Mouse (Mus musculus): Measurements from ENCODE around the gene Lcn4. TPM values are rescaled to one million over a fixed set of nuclear protein-coding genes. Genes with fewer than 3 reads are reported as not detected.

Gene Lcn4
- polyA plus RNA-seq, 1 experiment from 2014 or later = not detected

DNA sequence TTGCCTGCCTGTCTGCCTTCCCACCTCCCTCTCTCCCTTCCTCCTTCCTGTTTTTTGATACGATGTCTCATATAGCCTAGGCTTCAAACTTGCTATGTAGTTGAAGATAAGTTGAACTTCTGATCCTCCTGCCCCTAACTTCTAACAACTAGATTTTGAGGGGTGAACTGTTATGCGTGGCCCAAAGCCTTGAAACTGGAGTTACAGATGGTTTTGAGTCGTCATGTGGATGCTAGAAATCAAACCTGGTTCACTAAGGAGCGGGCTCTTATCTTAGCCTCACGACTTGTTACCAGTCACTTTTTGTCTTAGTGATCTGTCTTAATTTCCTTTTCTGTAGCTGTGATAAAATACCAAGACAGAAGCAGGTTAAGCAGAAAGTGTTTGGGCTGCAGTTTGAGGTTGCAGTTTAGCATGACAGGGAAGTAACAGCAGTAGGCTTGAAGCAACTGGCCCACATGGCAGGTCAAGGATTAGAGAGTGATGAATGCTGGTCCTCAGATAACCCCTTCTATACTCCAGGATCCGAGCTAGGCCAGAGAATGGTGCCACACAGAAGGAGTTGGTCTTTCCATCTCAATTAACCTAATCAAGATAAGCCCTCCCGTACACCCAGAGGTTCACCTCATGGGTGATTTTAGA is 30.0 kb downstream of the Lcn4 start:
- ATAC-seq (ENCODE audit: low FRiP score, low read depth) = no peak
- Histone ChIP-seq H3K4me2 (replicated peaks) (no peak overlapping the region; the same call in 1 of the 2 replicates), H3K9me3 (no peaks in the 10 kb centered on the region), H3K27ac (peak overlapping the region; percentile 81; the same call in 1 of the 2 replicates), H3K36me3 (peaks cover 27% of the 10 kb centered on the region), H3K4me3 (no peak overlapping the region), H3K27me3 (no peaks in the 10 kb centered on the region), H3K9ac (peak overlapping the region; percentile 97; the same call in 1 of the 2 replicates), H3K4me1 (peaks cover 31% of the 10 kb centered on the region)
- 73% methylated on average over 7 of the region's 7 CpGs for WGBS

DNA sequence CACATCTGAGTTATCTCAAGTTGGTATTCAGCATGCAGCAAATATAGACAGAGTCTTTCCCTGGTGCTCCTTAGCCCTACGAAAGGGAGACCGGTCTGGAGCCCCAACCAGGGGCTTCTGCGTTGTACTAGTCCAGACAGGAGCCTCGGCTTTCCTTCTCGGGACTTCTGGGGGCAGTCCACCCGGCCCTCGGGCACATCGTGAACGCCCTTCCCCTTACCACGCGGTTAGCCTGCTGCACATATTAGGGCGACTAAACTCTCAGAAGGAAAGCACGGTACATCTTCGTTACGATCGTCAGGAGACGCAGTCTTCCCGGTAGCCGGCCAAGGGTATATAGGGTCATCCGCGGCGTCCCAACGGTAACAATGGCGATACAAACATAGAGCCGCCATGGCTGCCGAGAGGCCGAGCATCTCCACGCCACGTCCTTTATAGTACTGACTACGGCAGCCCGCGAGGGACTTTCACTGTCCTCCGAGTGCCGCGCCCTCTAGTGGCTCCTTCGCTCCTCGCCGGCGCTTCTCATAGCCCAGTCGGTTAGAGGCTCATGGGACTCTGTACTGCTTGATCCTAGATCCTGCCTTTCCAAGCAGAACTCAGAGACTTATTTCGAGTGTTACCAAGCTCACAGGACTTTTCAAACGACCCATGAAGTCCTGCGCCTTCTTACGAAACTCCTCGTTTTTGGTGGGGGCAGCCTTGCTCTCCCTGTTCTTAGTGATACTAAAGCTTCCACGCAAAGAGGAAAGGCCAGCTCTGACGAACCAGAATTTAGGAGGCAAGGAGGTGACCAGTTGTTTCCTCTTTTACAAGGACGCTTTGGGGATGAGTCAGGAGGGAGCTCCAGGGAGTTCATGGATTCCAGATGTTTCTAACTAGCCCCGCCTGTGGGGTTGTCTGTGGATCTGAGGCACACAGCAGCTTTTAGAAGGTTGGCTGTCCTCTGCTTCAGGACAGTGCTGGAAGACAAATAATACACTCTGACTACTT is 30.9 kb downstream of the Lcn4 start:
- WGBS = 3% methylated on average over 49 of the region's 49 CpGs
- H3K36me3 ChIP-seq = peaks cover 37% of the 10 kb centered on the region
- no peaks in the 10 kb centered on the region for H3K27me3 ChIP-seq
- H3K9ac ChIP-seq = peak overlapping the region; percentile 97
- no peaks in the 10 kb centered on the region for H3K9me3 ChIP-seq
- peak overlapping the region; percentile 82 for H3K4me3 ChIP-seq
- H3K27ac ChIP-seq = peak overlapping the region; percentile 81
- peaks cover 33% of the 10 kb centered on the region for H3K4me1 ChIP-seq
- peak overlapping the region; percentile 86 for H3K4me2 ChIP-seq (replicated peaks)
- peak; percentile 85 for ATAC-seq (ENCODE audit: low FRiP score, low read depth)

DNA sequence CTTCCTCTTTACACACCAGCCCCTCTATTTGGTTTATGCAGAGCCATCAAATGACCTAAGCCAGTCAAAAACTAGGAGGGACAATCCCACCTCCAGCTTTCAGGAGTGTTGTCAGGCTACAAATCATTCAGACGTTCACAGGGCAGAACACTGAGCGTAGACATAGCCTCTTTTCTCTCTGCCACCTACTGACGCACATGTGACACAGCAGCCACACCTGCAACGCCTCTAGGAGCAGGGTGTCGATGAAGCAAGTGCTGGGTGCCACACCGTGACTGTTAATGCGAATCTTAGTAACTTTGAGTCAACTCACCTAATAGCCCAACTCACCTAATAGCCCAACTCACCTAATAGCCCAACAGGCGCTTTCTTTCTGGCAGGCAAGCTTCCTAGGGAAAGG is 32.0 kb downstream of the Lcn4 start:
- Histone ChIP-seq H3K27ac (0 out of 2 replicates have a peak overlapping the region, but pooled peaks have one; percentile 11), H3K4me1 (peaks cover 33% of the 10 kb centered on the region), H3K4me3 (peak overlapping the region; percentile 82), H3K27me3 (no peaks in the 10 kb centered on the region), H3K9me3 (no peaks in the 10 kb centered on the region), H3K36me3 (peaks cover 48% of the 10 kb centered on the region), H3K9ac (peak overlapping the region; percentile 97), H3K4me2 (replicated peaks) (peak overlapping the region; percentile 86)
- no peak for ATAC-seq (ENCODE audit: low FRiP score, low read depth)
- WGBS = 5% methylated on average over 8 of the region's 8 CpGs

DNA sequence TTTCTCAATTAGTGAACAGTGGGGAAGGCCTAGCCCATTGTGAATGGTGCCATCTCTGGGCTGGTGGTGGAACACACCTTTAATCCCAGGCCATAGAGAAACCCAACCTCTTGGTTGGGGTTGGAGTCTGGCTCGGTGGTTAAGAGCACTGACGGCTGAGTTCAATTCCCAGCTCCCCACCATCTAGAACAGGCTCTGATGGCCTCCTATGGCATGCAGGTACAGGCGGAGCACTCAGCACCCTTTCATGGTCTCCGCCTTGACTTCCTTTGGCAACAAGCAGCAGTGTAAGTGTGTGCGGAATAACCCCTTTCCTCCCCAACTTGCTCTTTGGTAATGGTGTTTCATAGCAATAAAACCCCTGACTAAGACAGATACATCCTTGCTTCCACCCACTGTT is 32.5 kb downstream of the Lcn4 start:
- Histone ChIP-seq H3K4me3 (peak overlapping the region; percentile 82), H3K27me3 (no peaks in the 10 kb centered on the region), H3K36me3 (peaks cover 51% of the 10 kb centered on the region), H3K4me1 (peaks cover 33% of the 10 kb centered on the region), H3K4me2 (replicated peaks) (peak overlapping the region; percentile 86), H3K9ac (peak overlapping the region; percentile 97), H3K27ac (no peak overlapping the region; the same call in 1 of the 2 replicates), H3K9me3 (no peaks in the 10 kb centered on the region)
- ATAC-seq (ENCODE audit: low FRiP score, low read depth) = no peak
- WGBS = 65% methylated on average over 5 of the region's 5 CpGs

DNA sequence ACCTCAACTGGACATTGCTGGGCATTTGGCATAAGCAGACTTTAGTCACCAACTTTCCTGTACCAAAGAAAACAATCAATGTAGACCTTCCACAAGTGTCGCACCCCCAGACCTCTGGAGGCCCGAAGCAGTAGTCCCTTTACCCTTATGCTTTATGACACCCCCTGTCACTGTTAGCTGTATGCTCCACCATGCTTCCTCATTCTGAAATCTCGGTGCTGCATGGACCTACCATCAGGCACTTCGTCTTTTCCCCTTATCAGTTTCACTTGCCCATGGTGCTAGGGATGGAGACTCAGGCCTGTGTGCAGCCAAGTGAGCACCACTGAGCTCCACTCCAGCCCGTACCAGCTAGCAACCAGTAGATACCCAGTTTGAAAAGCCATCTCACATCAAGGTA is 33.0 kb downstream of the Lcn4 start:
- Histone ChIP-seq H3K4me3 (peak overlapping the region; percentile 82), H3K9me3 (no peaks in the 10 kb centered on the region), H3K9ac (peak overlapping the region; percentile 97; the same call in 1 of the 2 replicates), H3K27ac (no peak overlapping the region; the same call in 1 of the 2 replicates), H3K27me3 (no peaks in the 10 kb centered on the region), H3K4me2 (replicated peaks) (peak overlapping the region; percentile 86), H3K36me3 (peaks cover 56% of the 10 kb centered on the region), H3K4me1 (peaks cover 35% of the 10 kb centered on the region)
- ATAC-seq (ENCODE audit: low FRiP score, low read depth) = no peak
- WGBS = 88% methylated on average over 5 of the region's 5 CpGs

DNA sequence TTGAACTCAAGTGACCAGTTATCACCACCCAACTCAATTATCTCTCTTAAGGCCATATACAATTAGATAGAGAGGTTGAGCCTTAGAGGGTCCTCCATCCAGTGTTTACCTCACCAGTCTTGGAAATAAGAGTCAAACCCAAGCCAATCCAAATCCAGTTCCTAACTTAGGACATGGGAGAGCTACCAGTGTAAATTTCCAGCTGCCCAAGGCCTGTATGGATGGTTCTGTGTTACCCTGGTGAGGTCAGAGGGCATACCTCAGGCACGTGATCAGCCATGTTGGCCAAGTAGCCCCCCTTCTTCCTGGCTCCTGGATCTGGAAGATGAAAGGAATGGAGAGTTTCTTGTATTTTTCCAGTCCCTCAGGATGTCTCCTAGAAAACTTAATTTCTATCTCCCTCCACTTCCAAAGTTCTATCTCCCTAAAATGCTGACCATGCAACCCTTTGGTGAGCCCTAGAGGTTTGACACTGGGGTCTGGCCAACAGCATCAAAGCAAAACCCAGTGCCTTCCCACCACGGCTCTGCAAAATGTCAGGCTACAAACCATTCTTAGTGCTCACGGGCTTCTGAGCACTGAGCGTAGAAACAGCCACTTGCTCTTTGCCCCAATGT is 33.7 kb downstream of the Lcn4 start:
- Histone ChIP-seq H3K4me2 (replicated peaks) (peak overlapping the region; percentile 86), H3K9me3 (no peaks in the 10 kb centered on the region), H3K9ac (0 out of 2 replicates have a peak overlapping the region, but pooled peaks have one; percentile 97), H3K27ac (no peak overlapping the region), H3K36me3 (peaks cover 62% of the 10 kb centered on the region), H3K4me3 (peak overlapping the region; percentile 82; the same call in 1 of the 2 replicates), H3K27me3 (no peaks in the 10 kb centered on the region), H3K4me1 (peaks cover 41% of the 10 kb centered on the region)
- 80% methylated on average over 4 of the region's 4 CpGs for WGBS
- ATAC-seq (ENCODE audit: low FRiP score, low read depth) = no peak

DNA sequence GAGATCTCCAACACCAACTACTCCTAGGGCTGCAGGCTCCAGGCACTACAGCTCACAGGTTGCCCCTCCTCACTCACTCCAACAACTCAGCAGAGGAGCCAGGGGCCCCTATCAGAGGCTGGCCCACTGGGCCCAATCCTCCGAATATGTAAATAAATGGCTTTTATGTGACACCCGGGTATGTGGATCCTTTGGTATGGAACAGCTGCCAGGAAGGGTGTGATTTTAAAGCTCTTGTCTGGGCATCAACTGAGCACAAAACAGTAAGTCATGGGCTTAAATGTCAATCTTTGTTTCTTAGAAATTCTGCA is 34.8 kb downstream of the Lcn4 start:
- H3K4me2 ChIP-seq (replicated peaks) = no peak overlapping the region
- H3K27me3 ChIP-seq = no peaks in the 10 kb centered on the region
- WGBS = 46% methylated on average over 2 of the region's 2 CpGs
- H3K4me1 ChIP-seq = peaks cover 45% of the 10 kb centered on the region
- H3K27ac ChIP-seq = no peak overlapping the region
- H3K36me3 ChIP-seq = peaks cover 63% of the 10 kb centered on the region
- no peak overlapping the region for H3K4me3 ChIP-seq
- ATAC-seq (ENCODE audit: low FRiP score, low read depth) = no peak
- H3K9me3 ChIP-seq = no peaks in the 10 kb centered on the region
- H3K9ac ChIP-seq = no peak overlapping the region

DNA sequence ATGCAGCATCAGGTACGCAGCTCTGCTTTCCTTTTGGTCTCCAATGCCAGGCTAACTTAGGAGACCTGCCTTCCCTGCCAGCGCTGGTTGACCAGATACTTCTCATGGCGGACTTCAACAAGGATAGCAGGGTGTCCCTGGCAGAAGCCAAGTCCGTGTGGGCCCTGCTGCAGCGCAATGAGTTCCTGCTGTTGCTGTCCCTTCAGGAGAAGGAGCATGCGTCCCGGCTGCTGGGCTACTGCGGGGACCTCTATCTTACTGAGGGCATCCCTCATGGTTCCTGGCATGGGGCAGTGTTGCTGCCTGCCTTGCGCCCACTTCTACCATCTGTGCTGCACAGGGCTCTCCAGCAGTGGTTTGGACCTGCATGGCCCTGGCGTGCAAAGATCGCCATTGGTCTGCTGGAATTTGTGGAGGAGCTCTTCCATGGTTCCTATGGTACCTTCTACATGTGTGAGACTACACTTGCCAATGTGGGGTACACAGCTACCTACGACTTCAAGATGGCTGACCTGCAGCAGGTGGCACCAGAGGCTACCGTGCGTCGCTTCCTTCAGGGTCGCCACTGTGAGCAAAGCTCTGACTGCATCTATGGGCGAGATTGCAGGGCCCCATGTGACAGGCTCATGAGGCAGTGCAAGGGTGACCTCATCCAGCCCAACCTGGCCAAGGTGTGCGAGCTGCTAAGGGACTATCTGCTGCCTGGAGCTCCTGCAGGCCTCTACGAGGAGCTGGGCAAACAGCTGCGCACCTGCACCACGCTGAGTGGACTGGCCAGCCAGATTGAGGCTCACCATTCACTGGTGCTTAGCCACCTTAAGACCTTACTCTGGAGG is 35.4 kb downstream of the Lcn4 start:
- 0 out of 2 replicates have a peak overlapping the region, but pooled peaks have one; percentile 0 for H3K9ac ChIP-seq
- no peak overlapping the region for H3K4me3 ChIP-seq
- no peaks in the 10 kb centered on the region for H3K27me3 ChIP-seq
- WGBS = 70% methylated on average over 21 of the region's 21 CpGs
- no peak overlapping the region for H3K27ac ChIP-seq
- H3K9me3 ChIP-seq = no peaks in the 10 kb centered on the region
- H3K4me2 ChIP-seq (replicated peaks) = no peak overlapping the region
- peaks cover 46% of the 10 kb centered on the region for H3K4me1 ChIP-seq
- peaks cover 63% of the 10 kb centered on the region for H3K36me3 ChIP-seq
- ATAC-seq (ENCODE audit: low FRiP score, low read depth) = no peak

DNA sequence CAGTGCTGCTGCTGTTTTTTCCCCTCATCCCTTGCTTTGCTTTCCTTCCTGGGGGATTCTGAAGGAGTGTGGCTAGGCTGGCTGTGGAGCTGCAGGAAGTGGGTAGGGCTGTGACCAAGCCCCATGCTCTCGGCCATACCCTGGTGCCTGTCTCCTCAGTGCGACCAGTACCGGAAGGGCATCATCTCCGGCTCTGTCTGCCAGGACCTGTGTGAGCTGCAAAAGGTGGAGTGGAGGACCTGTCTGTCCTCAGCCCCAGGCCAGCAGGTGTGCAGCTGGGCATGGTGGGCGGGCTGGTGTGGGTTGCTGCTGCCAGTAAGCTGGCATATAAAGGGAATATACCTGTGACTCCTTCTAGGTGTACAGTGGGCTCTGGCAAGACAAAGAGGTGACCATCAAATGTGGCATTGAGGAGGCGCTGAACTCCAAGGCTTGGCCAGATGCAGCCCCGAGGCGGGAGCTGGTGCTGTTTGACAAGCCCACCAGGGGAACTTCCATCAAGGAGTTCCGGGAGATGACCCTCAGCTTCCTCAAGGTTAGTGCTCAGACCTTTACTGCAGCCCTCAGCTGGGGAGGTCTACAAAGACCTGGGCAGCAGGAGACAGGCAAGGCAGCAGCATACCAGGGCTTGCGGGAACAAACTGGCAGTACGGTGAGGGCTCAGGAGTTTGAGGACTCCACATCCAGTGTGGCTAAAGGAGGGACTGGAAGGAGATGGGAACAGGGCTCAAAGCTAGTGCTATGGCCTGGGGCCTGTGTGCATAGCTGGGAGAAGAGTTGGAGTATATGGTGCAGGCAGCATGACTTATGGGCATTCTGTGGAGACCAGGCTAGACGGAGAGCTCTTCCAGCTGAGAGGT is 36.2 kb downstream of the Lcn4 start:
- Histone ChIP-seq H3K27me3 (no peaks in the 10 kb centered on the region), H3K4me2 (replicated peaks) (no peak overlapping the region), H3K36me3 (peaks cover 63% of the 10 kb centered on the region), H3K4me3 (no peak overlapping the region), H3K27ac (no peak overlapping the region; the same call in 1 of the 2 replicates), H3K9me3 (no peaks in the 10 kb centered on the region), H3K4me1 (peaks cover 50% of the 10 kb centered on the region), H3K9ac (0 out of 2 replicates have a peak overlapping the region, but pooled peaks have one; percentile 0)
- no peak for ATAC-seq (ENCODE audit: low FRiP score, low read depth)
- 57% methylated on average over 12 of the region's 12 CpGs for WGBS

DNA sequence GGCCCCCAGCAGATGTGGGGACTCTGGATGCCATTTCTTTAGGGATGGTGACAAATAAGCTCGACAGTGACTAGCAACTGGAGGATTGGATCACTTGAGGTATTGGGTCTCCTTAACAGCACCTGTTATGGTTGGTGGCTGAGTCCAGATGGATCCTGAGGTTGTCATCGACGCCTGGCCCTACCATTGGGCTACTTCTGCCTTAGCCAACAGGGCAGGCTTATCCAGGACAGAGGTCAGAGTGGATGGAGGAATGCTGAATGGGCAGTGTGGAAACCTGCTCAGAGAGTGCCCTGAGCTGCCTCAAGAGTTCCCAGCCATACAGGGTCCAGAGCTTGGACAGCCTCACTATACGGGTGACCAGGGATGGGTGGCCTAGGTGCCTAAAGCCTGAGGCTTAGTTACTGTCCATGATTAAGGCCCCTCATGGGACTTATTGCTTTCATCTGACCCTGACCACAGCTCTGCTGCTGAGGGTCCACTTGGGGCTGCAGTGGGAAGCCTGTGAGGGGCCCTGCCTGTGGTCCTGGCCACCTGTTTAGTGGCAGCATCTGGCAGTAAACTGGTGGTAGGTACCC is 37.0 kb downstream of the Lcn4 start:
- H3K4me2 ChIP-seq (replicated peaks) = no peak overlapping the region
- ATAC-seq (ENCODE audit: low FRiP score, low read depth) = no peak
- H3K27ac ChIP-seq = no peak overlapping the region
- peaks cover 55% of the 10 kb centered on the region for H3K4me1 ChIP-seq
- no peak overlapping the region for H3K4me3 ChIP-seq
- H3K9ac ChIP-seq = no peak overlapping the region
- H3K9me3 ChIP-seq = no peaks in the 10 kb centered on the region
- WGBS = 63% methylated on average over 4 of the region's 4 CpGs
- peaks cover 63% of the 10 kb centered on the region for H3K36me3 ChIP-seq
- H3K27me3 ChIP-seq = no peaks in the 10 kb centered on the region

All from limb, embryonic 13.5 days (tissue).